Mouse (Mus musculus): ENCODE results near the gene Caly. TPM values are rescaled to one million over a fixed set of nuclear protein-coding genes. Genes with fewer than 3 reads are reported as not detected.

Caly gene
- polyA plus RNA-seq, 1 experiment from 2014 or later: 11.4 TPM

- Histone ChIP-seq H3K36me3 (ENCODE audit: control insufficient read depth, insufficient read depth, low read length) (peaks cover 3% of the 10 kb centered on the region; the same call in 1 of the 2 replicates), H3K9me3 (ENCODE audit: control insufficient read depth, low read length) (no peaks in the 10 kb centered on the region), H3K27me3 (ENCODE audit: control insufficient read depth, insufficient read depth, low read length) (no peaks in the 10 kb centered on the region), H3K4me3 (ENCODE audit: low read depth, low read length) (peak within 1 kb of the TSS; percentile 71), H3K9ac (ENCODE audit: low read length) (peak within 1 kb of the TSS; percentile 84), H3K4me2 (ENCODE audit: low read depth) (peak within 1 kb of the TSS; percentile 94), H3K27ac (ENCODE audit: low read depth, low read length) (peak within 1 kb of the TSS; percentile 49; the same call in 1 of the 2 replicates), H3K4me1 (ENCODE audit: control insufficient read depth, insufficient read depth, low read length) (no peaks in the 10 kb centered on the region)
- WGBS: 4% methylated on average over 28 of the region's 28 CpGs
- ATAC-seq (ENCODE audit: insufficient read depth, low FRiP score, low TSS enrichment) (peak; percentile 98), DNase-seq (ENCODE audit: low spot score) (peak; percentile 87)
Observed at GRCm38 (mm10) chr7:140116329-140117054, 34.1 kb upstream of the Caly start, which contains the start of gene Echs1. Gene Echs1, minus strand, starts transcription at chr7:140116476.

- H3K9ac ChIP-seq (ENCODE audit: low read length): peak within 1 kb of the TSS; percentile 84
- peak within 1 kb of the TSS; percentile 94 for H3K4me2 ChIP-seq (ENCODE audit: low read depth)
- H3K4me1 ChIP-seq (ENCODE audit: control insufficient read depth, insufficient read depth, low read length): no peaks in the 10 kb centered on the region
- H3K4me3 ChIP-seq (ENCODE audit: low read depth, low read length): peak within 1 kb of the TSS; percentile 71
- H3K27ac ChIP-seq (ENCODE audit: low read depth, low read length): peak within 1 kb of the TSS; percentile 49; the same call in 1 of the 2 replicates
- peaks cover 3% of the 10 kb centered on the region; the same call in 1 of the 2 replicates for H3K36me3 ChIP-seq (ENCODE audit: control insufficient read depth, insufficient read depth, low read length)
- DNase-seq (ENCODE audit: low spot score) (peak; percentile 40), ATAC-seq (ENCODE audit: insufficient read depth, low FRiP score, low TSS enrichment) (peak; percentile 56)
- 2% methylated on average over 23 of the region's 23 CpGs for WGBS
- no peaks in the 10 kb centered on the region for H3K9me3 ChIP-seq (ENCODE audit: control insufficient read depth, low read length)
- H3K27me3 ChIP-seq (ENCODE audit: control insufficient read depth, insufficient read depth, low read length): no peaks in the 10 kb centered on the region
Observed at GRCm38 (mm10) chr7:140115583-140116328, 33.4 kb upstream of the Caly start, which contains the start of gene Paox. Gene Paox, plus strand, starts transcription at chr7:140115799.

- peaks cover 9% of the 10 kb centered on the region; the same call in 1 of the 2 replicates for H3K36me3 ChIP-seq (ENCODE audit: control insufficient read depth, insufficient read depth, low read length)
- no peak for ATAC-seq (ENCODE audit: insufficient read depth, low FRiP score, low TSS enrichment)
- WGBS: 60% methylated on average over 3 of the region's 3 CpGs
Observed at GRCm38 (mm10) chr7:140111943-140112342, 29.6 kb upstream of the Caly start.

GRCm38 (mm10) chr7:140104009-140104408 lies 21.7 kb upstream of the Caly start:
- H3K9me3 ChIP-seq (ENCODE audit: control insufficient read depth, low read length): no peaks in the 10 kb centered on the region
- H3K27me3 ChIP-seq (ENCODE audit: control insufficient read depth, insufficient read depth, low read length): no peaks in the 10 kb centered on the region
- H3K36me3 ChIP-seq (ENCODE audit: control insufficient read depth, insufficient read depth, low read length): peaks cover 4% of the 10 kb centered on the region
- DNase-seq (ENCODE audit: low spot score) (no peak), ATAC-seq (ENCODE audit: insufficient read depth, low FRiP score, low TSS enrichment) (no peak)
- 82% methylated on average over 4 of the region's 4 CpGs for WGBS
- H3K4me2 ChIP-seq (ENCODE audit: low read depth): no peak overlapping the region
- H3K9ac ChIP-seq (ENCODE audit: low read length): no peak overlapping the region
- H3K4me1 ChIP-seq (ENCODE audit: control insufficient read depth, insufficient read depth, low read length): no peaks in the 10 kb centered on the region
- H3K4me3 ChIP-seq (ENCODE audit: low read depth, low read length): no peak overlapping the region
- H3K27ac ChIP-seq (ENCODE audit: low read depth, low read length): no peak overlapping the region

More at GRCm38 (mm10) chr7:140111943-140112342, 29.6 kb upstream of the Caly start:
- H3K27ac ChIP-seq (ENCODE audit: low read depth, low read length): no peak overlapping the region
- H3K4me2 ChIP-seq (ENCODE audit: low read depth): no peak overlapping the region
- H3K9ac ChIP-seq (ENCODE audit: low read length): no peak overlapping the region
- H3K4me3 ChIP-seq (ENCODE audit: low read depth, low read length): no peak overlapping the region
- no peaks in the 10 kb centered on the region for H3K9me3 ChIP-seq (ENCODE audit: control insufficient read depth, low read length)
- H3K4me1 ChIP-seq (ENCODE audit: control insufficient read depth, insufficient read depth, low read length): no peaks in the 10 kb centered on the region
- H3K27me3 ChIP-seq (ENCODE audit: control insufficient read depth, insufficient read depth, low read length): no peaks in the 10 kb centered on the region
- DNase-seq (ENCODE audit: low spot score): no peak

- H3K4me1 ChIP-seq (ENCODE audit: control insufficient read depth, insufficient read depth, low read length): no peaks in the 10 kb centered on the region
- H3K4me2 ChIP-seq (ENCODE audit: low read depth): peak within 1 kb of the TSS; percentile 57
- DNase-seq (ENCODE audit: low spot score): peak; percentile 81
- 3% methylated on average over 30 of the region's 30 CpGs for WGBS
- peak; percentile 88 for ATAC-seq (ENCODE audit: insufficient read depth, low FRiP score, low TSS enrichment)
- peaks cover 2% of the 10 kb centered on the region; the same call in 1 of the 2 replicates for H3K36me3 ChIP-seq (ENCODE audit: control insufficient read depth, insufficient read depth, low read length)
- no peaks in the 10 kb centered on the region for H3K27me3 ChIP-seq (ENCODE audit: control insufficient read depth, insufficient read depth, low read length)
- peak within 1 kb of the TSS; percentile 54 for H3K9ac ChIP-seq (ENCODE audit: low read length)
- no peak within 1 kb of the TSS for H3K27ac ChIP-seq (ENCODE audit: low read depth, low read length)
- peak within 1 kb of the TSS; percentile 30 for H3K4me3 ChIP-seq (ENCODE audit: low read depth, low read length)
- no peaks in the 10 kb centered on the region for H3K9me3 ChIP-seq (ENCODE audit: control insufficient read depth, low read length)
Observed at GRCm38 (mm10) chr7:140101993-140102860, 19.9 kb upstream of the Caly start, which contains the start of gene Fuom. Gene Fuom, minus strand, starts transcription at chr7:140102441.

GRCm38 (mm10) chr7:140101498-140101897 lies 19.1 kb upstream of the Caly start:
- WGBS: 62% methylated on average over 10 of the region's 10 CpGs
- DNase-seq (ENCODE audit: low spot score): no peak

GRCm38 (mm10) chr7:140098466-140098865 lies 16.1 kb upstream of the Caly start:
- 88% methylated on average over 1 of the region's 1 CpGs for WGBS

More at GRCm38 (mm10) chr7:140101498-140101897, 19.1 kb upstream of the Caly start:
- Histone ChIP-seq H3K9me3 (ENCODE audit: control insufficient read depth, low read length) (no peaks in the 10 kb centered on the region), H3K27me3 (ENCODE audit: control insufficient read depth, insufficient read depth, low read length) (no peaks in the 10 kb centered on the region), H3K27ac (ENCODE audit: low read depth, low read length) (no peak overlapping the region), H3K4me2 (ENCODE audit: low read depth) (peak overlapping the region; percentile 57), H3K4me1 (ENCODE audit: control insufficient read depth, insufficient read depth, low read length) (no peaks in the 10 kb centered on the region), H3K4me3 (ENCODE audit: low read depth, low read length) (no peak overlapping the region; the same call in 1 of the 2 replicates), H3K9ac (ENCODE audit: low read length) (peak overlapping the region; percentile 54; the same call in 1 of the 2 replicates), H3K36me3 (ENCODE audit: control insufficient read depth, insufficient read depth, low read length) (peaks cover 2% of the 10 kb centered on the region; the same call in 1 of the 2 replicates)
- ATAC-seq (ENCODE audit: insufficient read depth, low FRiP score, low TSS enrichment): no peak

GRCm38 (mm10) chr7:140096055-140096454 lies 13.7 kb upstream of the Caly start:
- Histone ChIP-seq H3K9ac (ENCODE audit: low read length) (no peak overlapping the region), H3K27ac (ENCODE audit: low read depth, low read length) (no peak overlapping the region), H3K4me2 (ENCODE audit: low read depth) (no peak overlapping the region), H3K4me3 (ENCODE audit: low read depth, low read length) (no peak overlapping the region), H3K36me3 (ENCODE audit: control insufficient read depth, insufficient read depth, low read length) (no peaks in the 10 kb centered on the region), H3K27me3 (ENCODE audit: control insufficient read depth, insufficient read depth, low read length) (no peaks in the 10 kb centered on the region), H3K9me3 (ENCODE audit: control insufficient read depth, low read length) (no peaks in the 10 kb centered on the region), H3K4me1 (ENCODE audit: control insufficient read depth, insufficient read depth, low read length) (no peaks in the 10 kb centered on the region)
- DNase-seq (ENCODE audit: low spot score) (no peak), ATAC-seq (ENCODE audit: insufficient read depth, low FRiP score, low TSS enrichment) (no peak)

More at GRCm38 (mm10) chr7:140098466-140098865, 16.1 kb upstream of the Caly start:
- no peak for ATAC-seq (ENCODE audit: insufficient read depth, low FRiP score, low TSS enrichment)
- Histone ChIP-seq H3K27ac (ENCODE audit: low read depth, low read length) (no peak overlapping the region), H3K9me3 (ENCODE audit: control insufficient read depth, low read length) (no peaks in the 10 kb centered on the region), H3K27me3 (ENCODE audit: control insufficient read depth, insufficient read depth, low read length) (no peaks in the 10 kb centered on the region), H3K4me3 (ENCODE audit: low read depth, low read length) (no peak overlapping the region), H3K36me3 (ENCODE audit: control insufficient read depth, insufficient read depth, low read length) (no peaks in the 10 kb centered on the region), H3K4me2 (ENCODE audit: low read depth) (no peak overlapping the region), H3K9ac (ENCODE audit: low read length) (no peak overlapping the region), H3K4me1 (ENCODE audit: control insufficient read depth, insufficient read depth, low read length) (no peaks in the 10 kb centered on the region)
- DNase-seq (ENCODE audit: low spot score): no peak

Data from neural tube, embryonic 11.5 days (tissue).